Mouse (Mus musculus) intestine, embryonic 15.5 days (tissue): Measurements from ENCODE around the gene Cs. TPM values are rescaled to one million over a fixed set of nuclear protein-coding genes. Genes with fewer than 3 reads are reported as not detected.

Experiments
- ATAC-seq: fragments of 200-750 bp; cut with Nextera tagmentation; 2 replicates; pipeline ENCODE4 v1.8.0; 2017; ENCODE audit warnings: moderate TSS enrichment, moderate library complexity
- H3K27ac ChIP-seq: fragments of 300-500 bp; sonication (generic); 2 replicates; pipeline ENCODE4 v1.5.1; 2015; ENCODE audit warnings: mild to moderate bottlenecking, inconsistent platforms
- H3K27me3 ChIP-seq: fragments of 300-500 bp; sonication (generic); replicated peaks from 2 replicates; pipeline ENCODE4 v1.6.1; 2015; ENCODE audit warnings: inconsistent platforms
- H3K36me3 ChIP-seq: fragments of 300-500 bp; sonication (generic); 2 replicates; pipeline ENCODE4 v1.6.1; 2015; ENCODE audit warnings: inconsistent platforms
- H3K4me1 ChIP-seq: fragments of 300-500 bp; sonication (generic); replicated peaks from 2 replicates; pipeline ENCODE4 v1.6.1; 2015; ENCODE audit warnings: inconsistent platforms
- H3K4me2 ChIP-seq: fragments of 300-500 bp; sonication (generic); replicated peaks from 2 replicates; pipeline ENCODE4 v1.6.1; 2015; ENCODE audit warnings: mild to moderate bottlenecking, inconsistent platforms
- H3K4me3 ChIP-seq: fragments of 300-500 bp; sonication (generic); replicated peaks from 2 replicates; pipeline ENCODE4 v1.5.1; 2015; ENCODE audit warnings: inconsistent platforms
- H3K9ac ChIP-seq: fragments of 300-500 bp; sonication (generic); 2 replicates; pipeline ENCODE4 v1.6.1; 2015; ENCODE audit warnings: inconsistent platforms
- H3K9me3 ChIP-seq: fragments of 300-500 bp; sonication (generic); 2 replicates; pipeline ENCODE4 v1.6.1; 2016; ENCODE audit warnings: inconsistent platforms
- whole genome bisulfite sequencing: fragments of 180-500 bp; shearing (Covaris S2); methylation state at CpG from one replicate; pipeline ENCODE4 v1.1.7; 2015; 5-methylcytosine and 5-hydroxymethylcytosine counted together
- polyA plus RNA-seq: library from polyadenylated mRNA; unstranded; fragments of >200 nt; fragmentation: Nextera tagmentation; extraction: Ambion mirVana; gene quantifications from 2 replicates; pipeline ENCODE4 v1.2.1, GENCODE M21; 2015

Gene Cs
- polyA plus RNA-seq, 1 experiment from 2014 or later: 269 TPM

GRCm38 (mm10) chr10:128379260-128379659 lies 41.7 kb downstream of the Cs start:
- 94% methylated on average over 7 of the region's 7 CpGs for WGBS
- H3K36me3 ChIP-seq: peaks cover 41% of the 10 kb centered on the region

DNA sequence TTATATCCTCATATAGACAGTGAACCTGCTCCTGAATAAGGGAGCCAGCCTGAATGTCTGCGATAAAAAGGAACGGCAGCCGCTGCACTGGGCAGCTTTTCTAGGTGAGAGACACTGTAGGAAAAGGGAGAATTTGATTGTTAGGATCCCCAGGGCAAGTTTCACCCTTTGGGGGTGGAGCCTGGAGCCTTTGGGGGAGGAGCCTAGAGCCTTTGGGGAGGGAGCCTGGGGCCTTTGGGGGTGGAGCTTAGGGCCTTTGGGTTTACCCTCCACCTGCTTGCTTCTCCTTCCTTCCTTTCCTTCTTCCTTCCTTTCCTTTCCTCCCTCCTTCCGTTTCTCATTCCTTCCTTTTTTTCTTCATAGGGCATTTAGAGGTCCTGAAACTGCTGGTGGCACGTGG lies 43.0 kb downstream of the Cs start:
- WGBS: 83% methylated on average over 5 of the region's 5 CpGs
- H3K4me2 ChIP-seq: no peak overlapping the region

More at GRCm38 (mm10) chr10:128379260-128379659, 41.7 kb downstream of the Cs start:
- no peak for ATAC-seq
- no peak overlapping the region for H3K4me2 ChIP-seq
- no peaks in the 10 kb centered on the region for H3K9me3 ChIP-seq
- H3K27ac ChIP-seq: no peak overlapping the region
- H3K9ac ChIP-seq: 0 out of 2 replicates have a peak overlapping the region, but pooled peaks have one; percentile 18
- H3K4me3 ChIP-seq: no peak overlapping the region
- peaks cover 15% of the 10 kb centered on the region for H3K4me1 ChIP-seq
- no peaks in the 10 kb centered on the region for H3K27me3 ChIP-seq

DNA sequence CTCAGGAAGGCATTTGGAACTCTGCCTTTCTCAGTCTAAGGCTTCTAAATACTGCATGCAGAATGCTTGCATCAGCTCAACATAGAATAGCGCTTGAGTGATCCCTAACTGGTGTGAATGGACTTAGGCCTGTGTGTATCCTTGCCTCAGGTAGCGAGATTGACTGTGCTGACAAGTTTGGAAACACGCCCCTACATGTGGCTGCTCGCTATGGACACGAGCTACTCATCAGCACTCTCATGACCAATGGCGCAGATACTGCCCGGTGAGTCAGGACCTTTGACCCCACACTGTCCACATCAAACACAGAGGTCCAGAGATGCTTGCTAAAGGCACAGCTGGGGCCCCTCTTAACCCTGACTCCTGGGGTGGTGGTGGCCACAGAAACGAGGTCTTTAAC lies 44.9 kb downstream of the Cs start:
- ATAC-seq: no peak
- no peaks in the 10 kb centered on the region for H3K27me3 ChIP-seq

More for the DNA sequence above, 43.0 kb downstream of the Cs start:
- H3K27me3 ChIP-seq: no peaks in the 10 kb centered on the region
- H3K27ac ChIP-seq: no peak overlapping the region
- no peak overlapping the region for H3K4me3 ChIP-seq
- H3K4me1 ChIP-seq: peaks cover 15% of the 10 kb centered on the region
- H3K36me3 ChIP-seq: peaks cover 45% of the 10 kb centered on the region
- no peak overlapping the region for H3K9ac ChIP-seq
- H3K9me3 ChIP-seq: no peaks in the 10 kb centered on the region
- no peak for ATAC-seq

DNA sequence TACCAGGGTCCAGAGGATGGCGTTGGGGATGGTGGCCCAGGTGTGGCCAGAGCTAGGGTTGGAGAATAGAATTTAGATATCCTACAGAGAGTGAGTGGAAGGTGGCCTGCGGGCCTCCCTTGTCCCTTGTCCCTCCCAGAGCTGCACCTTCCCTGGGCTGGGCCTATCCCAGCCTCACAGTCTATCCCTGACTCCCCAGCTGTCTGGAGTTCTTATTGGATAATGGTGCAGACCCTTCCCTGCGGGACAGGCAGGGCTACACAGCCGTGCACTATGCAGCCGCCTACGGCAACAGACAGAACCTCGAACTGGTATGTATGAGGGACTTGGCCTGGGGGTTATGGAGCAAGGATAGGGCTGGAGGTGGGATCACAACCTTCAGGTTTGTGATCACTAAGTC lies 48.4 kb downstream of the Cs start:
- Histone ChIP-seq H3K4me3 (no peak overlapping the region), H3K4me2 (no peak overlapping the region), H3K9me3 (no peaks in the 10 kb centered on the region), H3K9ac (no peak overlapping the region), H3K36me3 (peaks cover 78% of the 10 kb centered on the region), H3K27ac (no peak overlapping the region), H3K4me1 (no peaks in the 10 kb centered on the region), H3K27me3 (no peaks in the 10 kb centered on the region)
- no peak for ATAC-seq
- 90% methylated on average over 7 of the region's 7 CpGs for WGBS

More for the DNA sequence above, 44.9 kb downstream of the Cs start:
- Histone ChIP-seq H3K4me2 (no peak overlapping the region), H3K4me1 (peaks cover 15% of the 10 kb centered on the region), H3K9me3 (no peaks in the 10 kb centered on the region), H3K4me3 (no peak overlapping the region), H3K27ac (no peak overlapping the region), H3K36me3 (peaks cover 61% of the 10 kb centered on the region), H3K9ac (no peak overlapping the region)
- WGBS: 82% methylated on average over 8 of the region's 8 CpGs

GRCm38 (mm10) chr10:128388941-128389340 lies 51.4 kb downstream of the Cs start:
- no peak for ATAC-seq
- H3K36me3 ChIP-seq: peaks cover 68% of the 10 kb centered on the region
- no peak overlapping the region for H3K4me3 ChIP-seq
- H3K27ac ChIP-seq: no peak overlapping the region
- no peaks in the 10 kb centered on the region for H3K27me3 ChIP-seq
- H3K9ac ChIP-seq: no peak overlapping the region
- H3K4me1 ChIP-seq: 0 out of 2 replicates have a peak, but pooled peaks cover 4% of the 10 kb centered on the region
- no peak overlapping the region for H3K4me2 ChIP-seq
- no peaks in the 10 kb centered on the region for H3K9me3 ChIP-seq
- WGBS: 91% methylated on average over 14 of the region's 14 CpGs

DNA sequence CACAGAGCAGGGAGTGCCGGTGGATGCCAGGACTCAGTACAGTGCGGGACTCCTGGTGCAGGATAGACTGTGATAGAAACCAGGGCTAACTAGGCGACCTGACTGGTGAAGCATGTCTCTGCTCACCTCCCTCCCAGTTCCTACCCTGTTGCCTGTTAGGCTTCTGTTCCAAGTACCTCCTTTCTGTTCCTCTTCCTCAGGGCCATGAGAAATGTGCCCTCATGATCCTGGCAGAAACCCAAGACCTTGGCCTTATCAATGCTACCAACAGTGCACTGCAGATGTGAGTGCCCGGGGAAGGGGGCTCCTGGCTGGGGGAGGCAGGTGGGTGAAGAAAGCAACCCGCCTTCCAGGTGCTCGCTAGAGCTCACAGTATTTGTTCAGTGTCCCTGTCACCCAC lies 52.0 kb downstream of the Cs start:
- Histone ChIP-seq H3K4me3 (no peak overlapping the region), H3K4me2 (no peak overlapping the region), H3K9ac (no peak overlapping the region), H3K27ac (no peak overlapping the region), H3K9me3 (no peaks in the 10 kb centered on the region), H3K36me3 (peaks cover 64% of the 10 kb centered on the region), H3K27me3 (no peaks in the 10 kb centered on the region), H3K4me1 (0 out of 2 replicates have a peak, but pooled peaks cover 9% of the 10 kb centered on the region)
- WGBS: 79% methylated on average over 6 of the region's 6 CpGs
- no peak for ATAC-seq

DNA sequence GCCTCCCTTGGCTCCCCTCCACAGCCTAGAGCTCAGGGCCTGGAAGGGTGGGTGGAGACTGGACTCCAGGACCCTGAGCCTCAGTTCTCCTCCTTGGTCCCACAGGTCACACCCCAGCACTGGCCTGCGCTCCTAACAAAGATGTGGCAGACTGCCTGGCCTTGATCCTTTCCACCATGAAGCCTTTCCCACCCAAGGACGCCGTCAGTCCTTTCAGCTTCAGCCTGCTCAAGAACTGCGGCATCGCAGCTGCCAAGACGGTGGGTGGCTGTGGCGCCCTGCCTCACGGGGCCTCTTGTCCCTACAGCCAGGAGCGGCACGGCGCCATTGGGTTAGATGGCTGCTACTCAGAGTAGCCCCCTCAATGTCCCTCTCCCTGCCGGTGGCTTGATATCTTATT lies 52.8 kb downstream of the Cs start:
- Histone ChIP-seq H3K27me3 (no peaks in the 10 kb centered on the region), H3K36me3 (peaks cover 62% of the 10 kb centered on the region), H3K9ac (no peak overlapping the region), H3K4me2 (no peak overlapping the region), H3K9me3 (no peaks in the 10 kb centered on the region), H3K4me3 (no peak overlapping the region), H3K27ac (no peak overlapping the region), H3K4me1 (0 out of 2 replicates have a peak, but pooled peaks cover 9% of the 10 kb centered on the region)
- 88% methylated on average over 12 of the region's 12 CpGs for WGBS
- ATAC-seq: no peak

DNA sequence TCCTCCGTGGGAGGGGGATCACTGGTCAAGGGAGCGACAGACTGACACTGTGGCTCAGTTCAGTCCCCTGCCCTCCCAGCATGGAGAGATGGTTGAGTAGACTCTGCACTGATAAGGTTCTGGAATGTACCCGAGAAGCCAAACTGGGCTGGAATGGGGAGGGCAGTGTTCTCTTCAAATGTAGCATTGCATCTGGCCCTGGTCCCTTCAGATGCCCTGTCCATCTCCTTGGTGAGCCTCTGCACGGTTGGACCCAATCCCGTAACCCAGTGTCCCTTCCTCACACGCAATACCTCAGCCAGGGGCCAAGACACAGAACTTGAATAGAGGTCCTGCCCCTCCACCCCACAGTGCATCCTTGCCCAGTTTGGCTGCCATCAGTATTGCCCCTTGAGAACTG lies 54.3 kb downstream of the Cs start:
- H3K9ac ChIP-seq: no peak overlapping the region
- no peaks in the 10 kb centered on the region for H3K9me3 ChIP-seq
- no peak overlapping the region for H3K27ac ChIP-seq
- H3K36me3 ChIP-seq: peaks cover 58% of the 10 kb centered on the region
- H3K4me1 ChIP-seq: peaks cover 20% of the 10 kb centered on the region
- no peak for ATAC-seq
- no peak overlapping the region for H3K4me2 ChIP-seq
- no peaks in the 10 kb centered on the region for H3K27me3 ChIP-seq
- WGBS: 79% methylated on average over 6 of the region's 6 CpGs
- no peak overlapping the region for H3K4me3 ChIP-seq

DNA sequence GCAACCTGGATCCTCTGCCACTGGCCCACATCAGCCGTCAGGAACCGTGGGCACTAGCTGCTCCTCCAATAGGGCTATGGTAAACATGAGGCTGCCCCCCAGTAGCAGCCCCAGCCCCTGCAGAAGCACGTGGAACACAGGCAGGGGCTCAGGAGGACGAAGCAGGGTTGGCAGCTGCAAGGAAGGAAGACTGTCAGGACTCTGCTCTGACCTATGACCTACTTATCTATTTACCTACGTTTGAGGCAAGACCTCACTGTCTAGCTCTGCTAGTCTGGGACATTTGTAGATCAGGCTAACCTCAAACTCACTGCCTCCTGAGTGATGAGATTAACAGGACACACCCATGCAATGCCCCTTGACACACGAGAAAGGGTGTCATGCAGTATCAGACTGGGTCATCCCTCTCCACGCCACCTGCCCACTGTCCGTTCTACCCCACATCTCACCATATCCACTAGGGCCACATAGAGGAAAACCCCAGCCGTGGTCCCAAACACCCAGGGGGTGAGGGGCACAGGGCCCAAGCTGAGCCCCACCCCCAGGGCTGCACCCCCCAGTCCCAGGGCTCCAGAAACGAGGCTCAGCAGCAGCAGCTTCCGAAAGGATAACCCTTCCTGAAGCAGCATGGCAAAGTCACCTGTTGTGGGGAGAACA lies 58.6 kb downstream of the Cs start:
- peaks cover 22% of the 10 kb centered on the region for H3K36me3 ChIP-seq
- ATAC-seq: no peak
- WGBS: 50% methylated on average over 11 of the region's 11 CpGs
- no peak overlapping the region for H3K4me3 ChIP-seq
- H3K4me2 ChIP-seq: no peak overlapping the region
- no peak overlapping the region for H3K9ac ChIP-seq
- H3K27ac ChIP-seq: peak overlapping the region; percentile 13; the same call in 1 of the 2 replicates
- peaks cover 31% of the 10 kb centered on the region for H3K4me1 ChIP-seq
- H3K9me3 ChIP-seq: no peaks in the 10 kb centered on the region
- no peaks in the 10 kb centered on the region for H3K27me3 ChIP-seq

DNA sequence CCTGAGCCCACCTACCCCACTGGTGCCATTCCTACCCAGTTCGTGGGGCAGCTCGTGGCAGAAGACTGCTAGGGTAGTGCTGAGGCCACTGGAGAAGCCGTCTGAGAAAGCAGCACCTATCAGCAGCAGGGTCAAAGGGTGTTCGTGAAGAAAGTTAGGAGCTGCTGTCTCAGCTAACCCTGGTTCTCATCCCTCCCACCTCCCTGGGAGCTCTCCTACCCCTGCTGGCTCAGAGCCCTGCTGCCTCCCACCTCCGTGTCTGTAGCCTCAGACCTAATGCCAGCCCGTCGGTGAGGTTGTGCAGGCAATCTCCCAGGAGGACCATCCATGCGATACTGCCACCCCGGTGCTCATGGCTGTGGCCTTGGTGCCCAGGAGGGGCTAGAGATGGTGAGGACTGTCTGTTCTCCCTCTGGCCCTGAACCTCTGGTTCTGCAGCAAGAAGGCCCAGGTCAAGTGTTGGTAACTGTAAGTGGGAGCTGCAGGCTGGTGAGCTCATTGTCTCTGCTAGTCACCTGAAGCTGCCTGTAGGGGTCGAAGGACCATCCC lies 59.3 kb downstream of the Cs start:
- no peak overlapping the region for H3K9ac ChIP-seq
- H3K36me3 ChIP-seq: peaks cover 15% of the 10 kb centered on the region

DNA sequence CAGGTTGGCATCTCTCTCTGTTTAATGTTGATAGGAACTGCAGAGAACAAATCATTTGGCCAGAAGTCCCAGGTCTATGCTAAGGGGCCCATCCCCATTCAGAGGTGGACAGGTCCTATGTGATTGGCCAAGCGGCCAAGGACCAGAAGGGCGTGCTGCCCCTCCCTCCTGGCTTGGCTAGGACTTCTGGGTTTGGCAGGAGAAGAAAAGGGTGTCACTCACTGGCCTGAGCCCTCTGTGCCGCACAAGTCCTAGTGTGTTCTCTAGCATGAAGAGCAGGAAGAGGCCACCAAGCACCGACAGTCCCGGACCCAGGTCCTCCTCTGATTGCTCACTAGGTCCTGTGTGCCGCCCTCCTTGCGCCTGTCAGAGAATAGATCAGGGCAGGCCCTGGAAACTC lies 59.9 kb downstream of the Cs start:
- Histone ChIP-seq H3K36me3 (peaks cover 9% of the 10 kb centered on the region), H3K4me2 (no peak overlapping the region), H3K4me1 (peaks cover 31% of the 10 kb centered on the region), H3K4me3 (no peak overlapping the region), H3K27me3 (no peaks in the 10 kb centered on the region), H3K9ac (no peak overlapping the region), H3K27ac (no peak overlapping the region), H3K9me3 (no peaks in the 10 kb centered on the region)
- 61% methylated on average over 7 of the region's 7 CpGs for WGBS
- ATAC-seq: peak; percentile 8; the same call in 1 of the 2 replicates

More for the DNA sequence above, 59.3 kb downstream of the Cs start:
- ATAC-seq: no peak
- H3K4me1 ChIP-seq: peaks cover 31% of the 10 kb centered on the region
- H3K27ac ChIP-seq: no peak overlapping the region
- WGBS: 57% methylated on average over 10 of the region's 10 CpGs
- H3K4me3 ChIP-seq: no peak overlapping the region
- no peaks in the 10 kb centered on the region for H3K27me3 ChIP-seq
- H3K9me3 ChIP-seq: no peaks in the 10 kb centered on the region
- no peak overlapping the region for H3K4me2 ChIP-seq

- peaks cover 22% of the 10 kb centered on the region for H3K4me1 ChIP-seq
- H3K9ac ChIP-seq: peak overlapping the region; percentile 41; the same call in 1 of the 2 replicates
- 24% methylated on average over 5 of the region's 5 CpGs for WGBS
- H3K4me3 ChIP-seq: peak overlapping the region; percentile 41
- ATAC-seq: peak; percentile 91
- peak overlapping the region; percentile 53 for H3K4me2 ChIP-seq
- no peaks in the 10 kb centered on the region for H3K27me3 ChIP-seq
- no peaks in the 10 kb centered on the region for H3K9me3 ChIP-seq
- peak overlapping the region; percentile 81 for H3K27ac ChIP-seq
- H3K36me3 ChIP-seq: peaks cover 8% of the 10 kb centered on the region; the same call in 1 of the 2 replicates
Observed at GRCm38 (mm10) chr10:128400338-128400737, 62.8 kb downstream of the Cs start.

- WGBS: 13% methylated on average over 2 of the region's 2 CpGs
- Histone ChIP-seq H3K4me2 (peak within 1 kb of the TSS; percentile 53), H3K9me3 (no peaks in the 10 kb centered on the region), H3K4me3 (peak within 1 kb of the TSS; percentile 41), H3K27me3 (no peaks in the 10 kb centered on the region), H3K9ac (peak within 1 kb of the TSS; percentile 41), H3K36me3 (peaks cover 10% of the 10 kb centered on the region), H3K4me1 (peaks cover 18% of the 10 kb centered on the region), H3K27ac (peak within 1 kb of the TSS; percentile 81)
- peak; percentile 68 for ATAC-seq
Observed at GRCm38 (mm10) chr10:128401056-128401455, 63.5 kb downstream of the Cs start, which contains the start of gene Slc39a5. Gene Slc39a5 (minus strand): TSS chr10:128401229.
